Comparison of ENCODE assay signal across 8 mouse cellular contexts in the genomic region with DNA sequence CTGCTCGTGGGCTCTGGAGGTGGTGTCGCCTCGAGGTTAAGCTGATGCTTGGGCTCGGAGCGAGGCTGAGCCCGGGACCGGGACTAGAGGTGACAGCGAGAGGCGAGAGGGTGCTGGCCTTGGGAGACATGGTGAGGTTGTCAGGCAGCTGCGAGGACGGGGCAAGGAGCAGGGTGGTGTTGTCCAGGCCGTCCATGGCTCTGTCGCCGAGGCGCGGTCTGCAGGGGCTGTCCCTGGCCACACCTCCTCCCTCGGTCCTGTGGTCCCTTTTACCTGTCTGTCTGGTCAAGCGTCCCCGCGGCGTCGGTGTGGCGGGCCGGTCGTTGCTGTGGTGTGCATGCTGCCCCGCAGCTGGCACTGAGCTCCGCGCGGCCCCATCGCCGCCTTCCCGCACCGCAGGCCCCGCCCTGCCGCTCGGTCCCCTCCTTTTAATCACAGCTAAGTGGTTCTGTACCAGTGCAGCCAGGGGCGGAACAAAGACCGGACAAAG. TPM values are rescaled to one million over a fixed set of nuclear protein-coding genes. Genes with fewer than 3 reads are reported as not detected.
DNase-seq lines count a peak whose midpoint lies in the region; ATAC-seq and TF ChIP-seq lines count a peak whose summit lies in the region.

A gene (minus strand): TSS at position 360 of the 490 bp plus-strand sequence.

- H3K4me3 ChIP-seq in layer of hippocampus, adult 2 months, result peak within 1 kb of the TSS; percentile 11; the same call in 1 of the 2 replicates
- H3K4me3 ChIP-seq in embryonic facial prominence, embryonic 12.5 days, result peak within 1 kb of the TSS; percentile 42
- peak within 1 kb of the TSS; percentile 46 for H3K4me3 ChIP-seq in intestine, embryonic 16.5 days (ENCODE audit: low read length)
- H3K4me3 ChIP-seq in neural tube, embryonic 12.5 days, result peak within 1 kb of the TSS; percentile 38
- H3K4me3 ChIP-seq in cerebellum, adult 2 months (replicated peaks; ENCODE audit: insufficient read depth, low read depth, low read length), result no peak within 1 kb of the TSS

- H3K9ac ChIP-seq in embryonic facial prominence, embryonic 12.5 days, result no peak within 1 kb of the TSS
- peak within 1 kb of the TSS; percentile 45 for H3K9ac ChIP-seq in intestine, embryonic 16.5 days (ENCODE audit: low read depth, low read length)
- peak within 1 kb of the TSS; percentile 40; the same call in 1 of the 2 replicates for H3K9ac ChIP-seq in neural tube, embryonic 12.5 days

- no peaks in the 10 kb centered on the region for H3K9me3 ChIP-seq in embryonic facial prominence, embryonic 12.5 days
- no peaks in the 10 kb centered on the region for H3K9me3 ChIP-seq in intestine, embryonic 16.5 days (ENCODE audit: control insufficient read depth, low read length)
- H3K9me3 ChIP-seq in neural tube, embryonic 12.5 days, result no peaks in the 10 kb centered on the region

- TF ChIP-seq CTCF in layer of hippocampus, adult 2 months (conservative IDR thresholded peaks at IDR 0.05), result no peak
- no peak for TF ChIP-seq CTCF in cerebellum, adult 2 months (IDR thresholded peaks at IDR 0.05; ENCODE audit: borderline replicate concordance, insufficient read depth, low read depth, low read length)

- no peak for TF ChIP-seq POLR2A in cerebellum, adult 2 months (IDR thresholded peaks at IDR 0.05; ENCODE audit: borderline replicate concordance, insufficient read depth, low read length)

- peaks cover 32% of the 10 kb centered on the region for H3K27me3 ChIP-seq in embryonic facial prominence, embryonic 12.5 days
- peaks cover 6% of the 10 kb centered on the region; the same call in 1 of the 2 replicates for H3K27me3 ChIP-seq in intestine, embryonic 16.5 days (replicated peaks; ENCODE audit: control insufficient read depth, insufficient read depth, low read length)
- H3K27me3 ChIP-seq in neural tube, embryonic 12.5 days (replicated peaks), result peaks cover 7% of the 10 kb centered on the region
- no peaks in the 10 kb centered on the region for H3K27me3 ChIP-seq in cerebellum, adult 2 months (ENCODE audit: control insufficient read depth, insufficient read depth, low read length)

- ATAC-seq in embryonic facial prominence, embryonic 12.5 days (ENCODE audit: insufficient number of reproducible peaks, insufficient read depth, low FRiP score, low TSS enrichment), result 0 out of 2 replicates have a peak, but pooled peaks have one; percentile 22
- peak; percentile 69; the same call in 1 of the 2 replicates for ATAC-seq in intestine, embryonic 16.5 days
- ATAC-seq in neural tube, embryonic 12.5 days (ENCODE audit: low FRiP score, low read depth), result peak; percentile 84
- no peak for ATAC-seq in megakaryocyte-erythroid progenitor cell, adult 5-6 weeks (replicated peaks; ENCODE audit: low FRiP score, low TSS enrichment, poor library complexity, severe bottlenecking)

- peaks cover 5% of the 10 kb centered on the region; the same call in 1 of the 2 replicates for H3K4me1 ChIP-seq in embryonic facial prominence, embryonic 12.5 days
- H3K4me1 ChIP-seq in intestine, embryonic 16.5 days (ENCODE audit: control insufficient read depth, insufficient read depth, low read length), result peaks cover 5% of the 10 kb centered on the region; the same call in 1 of the 2 replicates
- 0 out of 2 replicates have a peak, but pooled peaks cover 5% of the 10 kb centered on the region for H3K4me1 ChIP-seq in neural tube, embryonic 12.5 days
- H3K4me1 ChIP-seq in cerebellum, adult 2 months (ENCODE audit: control insufficient read depth, insufficient read depth, low read length), result no peaks in the 10 kb centered on the region

- no peak for DNase-seq in layer of hippocampus, adult 2 months (ENCODE audit: low spot score in 2 of 2)
- no peak for DNase-seq in layer of hippocampus, postnatal 10 days (ENCODE audit: low spot score in 2 of 2)
- DNase-seq in cerebellum, adult 2 months, result no peak
- DNase-seq in ovary, adult 18-20 months (ENCODE audit: low spot score), result no peak

- no peaks in the 10 kb centered on the region for H3K36me3 ChIP-seq in embryonic facial prominence, embryonic 12.5 days
- H3K36me3 ChIP-seq in intestine, embryonic 16.5 days (ENCODE audit: control insufficient read depth, insufficient read depth, low read length), result no peaks in the 10 kb centered on the region
- H3K36me3 ChIP-seq in neural tube, embryonic 12.5 days, result no peaks in the 10 kb centered on the region

- 4% methylated on average over 38 of the region's 38 CpGs for WGBS in embryonic facial prominence, embryonic 12.5 days
- WGBS in intestine, embryonic 16.5 days, result 1% methylated on average over 38 of the region's 38 CpGs
- 2% methylated on average over 37 of the region's 38 CpGs for WGBS in neural tube, embryonic 12.5 days
- WGBS in cerebellum, adult 2 months, result 3% methylated on average over 38 of the region's 38 CpGs

- H3K27ac ChIP-seq in layer of hippocampus, adult 2 months, result no peak within 1 kb of the TSS
- no peak within 1 kb of the TSS for H3K27ac ChIP-seq in embryonic facial prominence, embryonic 12.5 days
- H3K27ac ChIP-seq in intestine, embryonic 16.5 days (ENCODE audit: low read length), result no peak within 1 kb of the TSS
- no peak within 1 kb of the TSS for H3K27ac ChIP-seq in neural tube, embryonic 12.5 days
- H3K27ac ChIP-seq in cerebellum, adult 2 months (ENCODE audit: insufficient read depth, low read length), result no peak within 1 kb of the TSS

- H3K4me2 ChIP-seq in embryonic facial prominence, embryonic 12.5 days (replicated peaks), result peak within 1 kb of the TSS; percentile 66
- peak within 1 kb of the TSS; percentile 77 for H3K4me2 ChIP-seq in intestine, embryonic 16.5 days (ENCODE audit: low read depth, low read length)
- H3K4me2 ChIP-seq in neural tube, embryonic 12.5 days (replicated peaks), result peak within 1 kb of the TSS; percentile 69

RNA-seq across cellular contexts. Expression of the gene that starts here (rescaled TPM):
- total RNA-seq in layer of hippocampus, adult 2 months (2021), result under 1 TPM in 1 of 2 experiments, not detected in 1; 0.42 TPM
- total RNA-seq in layer of hippocampus, postnatal 10 days (2021), result 1 to 10 TPM; 1.9 to 2.2 TPM
- polyA plus RNA-seq in embryonic facial prominence, embryonic 12.5 days (2016; fragmentation: Nextera tagmentation; extraction: Ambion mirVana), result 1.2 TPM in 2 replicates
- polyA plus RNA-seq in intestine, embryonic 16.5 days (2015; fragmentation: Nextera tagmentation; extraction: Ambion mirVana), result 0.29 and 0.42 TPM in 2 replicates
- polyA plus RNA-seq in neural tube, embryonic 12.5 days (2016; fragmentation: Nextera tagmentation; extraction: Ambion mirVana), result 10.5 and 11.0 TPM in 2 replicates
- total RNA-seq in megakaryocyte-erythroid progenitor cell, adult 5-6 weeks (2014; fragmentation: Nextera tagmentation), result not detected in 2 replicates
- total RNA-seq in megakaryocyte-erythroid progenitor cell, adult 5-6 weeks (2017), result not detected in 2 replicates
- 0.49 and 0.82 TPM in 2 replicates for polyA plus RNA-seq in cerebellum, adult 2 months (2012; rRNA removed)

Comparison
In these comparisons a context has a peak if more than half of its experiments do, and no peak if none do; other contexts are left out.
1. Peak in ATAC-seq, H3K4me3 ChIP-seq, H3K9ac ChIP-seq and H3K4me2 ChIP-seq in intestine, embryonic 16.5 days; RNA of the gene not detected or under 1 TPM.